Mouse (Mus musculus) heart, embryonic 13.5 days (tissue): ENCODE data around the gene Hs2st1. TPM values are rescaled to one million over a fixed set of nuclear protein-coding genes. Genes with fewer than 3 reads are reported as not detected.
"Not testable (repeated sequence)": the region's sequence is repeated elsewhere in the genome, so short reads cannot be mapped to it uniquely, and the experiment has no call there.

Experiments
- ATAC-seq: fragments of 200-750 bp; cut with Nextera tagmentation; 2 replicates; pipeline ENCODE4 v1.8.0; 2017; ENCODE audit warnings: moderate TSS enrichment; ENCODE audit not compliant: insufficient number of reproducible peaks, low FRiP score, low TSS enrichment; ENCODE audit errors: extremely low read depth
- H3K27ac ChIP-seq: fragments of 300-500 bp; sonication (generic); replicated peaks from 2 replicates; pipeline ENCODE4 v1.5.1; 2015; ENCODE audit warnings: moderate library complexity, mild to moderate bottlenecking, inconsistent platforms
- H3K27me3 ChIP-seq: fragments of 300-500 bp; sonication (generic); replicated peaks from 2 replicates; pipeline ENCODE4 v1.6.1; 2015; ENCODE audit warnings: mild to moderate bottlenecking, inconsistent platforms
- H3K36me3 ChIP-seq: fragments of 300-500 bp; sonication (generic); 2 replicates; pipeline ENCODE4 v1.6.1; 2015; ENCODE audit warnings: mild to moderate bottlenecking, inconsistent platforms
- H3K4me1 ChIP-seq: fragments of 300-500 bp; sonication (generic); 2 replicates; pipeline ENCODE4 v1.6.1; 2015; ENCODE audit warnings: inconsistent platforms
- H3K4me2 ChIP-seq: fragments of 300-500 bp; sonication (generic); 2 replicates; pipeline ENCODE4 v1.6.1; 2015; ENCODE audit warnings: inconsistent platforms, mild to moderate bottlenecking, moderate library complexity
- H3K4me3 ChIP-seq: fragments of 300-500 bp; sonication (generic); 2 replicates; pipeline ENCODE4 v1.5.1; 2015; ENCODE audit warnings: moderate library complexity, mild to moderate bottlenecking, inconsistent platforms
- H3K9ac ChIP-seq: fragments of 300-500 bp; sonication (generic); 2 replicates; pipeline ENCODE4 v1.6.1; 2015; ENCODE audit warnings: inconsistent platforms, mild to moderate bottlenecking, moderate library complexity
- H3K9me3 ChIP-seq: fragments of 300-500 bp; sonication (generic); 2 replicates; pipeline ENCODE4 v1.6.1; 2016; ENCODE audit warnings: inconsistent platforms
- WGBS: fragments of 180-500 bp; shearing (Covaris S2); methylation state at CpG from one replicate; pipeline ENCODE4 v1.1.7; 2015; ENCODE audit warnings: mixed read lengths; 5-methylcytosine and 5-hydroxymethylcytosine counted together
- polyA plus RNA-seq: library from polyadenylated mRNA; unstranded; fragments of >200 nt; fragmentation: Nextera tagmentation; extraction: Ambion mirVana; gene quantifications from 2 replicates; pipeline ENCODE4 v1.2.1, GENCODE M21; 2015

Gene Hs2st1
- polyA plus RNA-seq, 1 experiment from 2014 or later = 6.8 TPM

GRCm38 (mm10) chr3:144605811-144606210, 35.8 kb upstream of the Hs2st1 start:
- WGBS = 65% methylated on average over 7 of the region's 7 CpGs
- not testable (repeated sequence) for H3K4me2 ChIP-seq, H3K36me3 ChIP-seq, H3K27me3 ChIP-seq, H3K9ac ChIP-seq, H3K27ac ChIP-seq, ATAC-seq, H3K9me3 ChIP-seq, H3K4me3 ChIP-seq
- H3K4me1 ChIP-seq = peaks cover 22% of the 10 kb centered on the region

DNA sequence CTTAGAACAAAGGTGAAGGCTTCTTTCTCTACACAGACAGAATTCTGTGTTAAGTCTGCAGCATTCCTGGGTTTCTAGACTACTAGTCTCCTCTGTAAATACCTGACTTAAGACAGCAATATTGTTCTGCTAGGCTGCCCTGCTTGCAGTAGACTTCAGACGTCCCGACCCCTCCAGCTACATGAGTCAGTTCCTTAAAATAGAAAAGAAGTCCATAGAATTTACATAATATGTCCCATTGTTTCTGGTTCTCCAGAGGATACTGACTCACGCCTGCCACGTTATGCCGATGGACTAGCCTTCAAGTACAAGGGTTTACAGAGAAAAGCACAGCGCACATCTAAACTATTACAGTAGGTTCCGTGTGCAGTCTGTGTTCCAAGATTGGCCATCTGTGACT, 34.2 kb upstream of the Hs2st1 start:
- ATAC-seq = no peak
- no peak overlapping the region for H3K27ac ChIP-seq
- no peak overlapping the region for H3K4me3 ChIP-seq
- H3K9me3 ChIP-seq = no peaks in the 10 kb centered on the region
- peaks cover 22% of the 10 kb centered on the region for H3K4me1 ChIP-seq
- 43% methylated on average over 7 of the region's 7 CpGs for WGBS
- no peak overlapping the region for H3K4me2 ChIP-seq
- H3K9ac ChIP-seq = no peak overlapping the region
- H3K36me3 ChIP-seq = peaks cover 20% of the 10 kb centered on the region
- H3K27me3 ChIP-seq = no peaks in the 10 kb centered on the region

- Histone ChIP-seq H3K27ac (no peak overlapping the region), H3K36me3 (peaks cover 24% of the 10 kb centered on the region), H3K9me3 (no peaks in the 10 kb centered on the region), H3K4me2 (no peak overlapping the region), H3K4me1 (peaks cover 22% of the 10 kb centered on the region), H3K4me3 (no peak overlapping the region), H3K9ac (no peak overlapping the region), H3K27me3 (no peaks in the 10 kb centered on the region)
- 65% methylated on average over 3 of the region's 3 CpGs for WGBS
- ATAC-seq = no peak
Measured at GRCm38 (mm10) chr3:144603558-144603957, 33.6 kb upstream of the Hs2st1 start.

DNA sequence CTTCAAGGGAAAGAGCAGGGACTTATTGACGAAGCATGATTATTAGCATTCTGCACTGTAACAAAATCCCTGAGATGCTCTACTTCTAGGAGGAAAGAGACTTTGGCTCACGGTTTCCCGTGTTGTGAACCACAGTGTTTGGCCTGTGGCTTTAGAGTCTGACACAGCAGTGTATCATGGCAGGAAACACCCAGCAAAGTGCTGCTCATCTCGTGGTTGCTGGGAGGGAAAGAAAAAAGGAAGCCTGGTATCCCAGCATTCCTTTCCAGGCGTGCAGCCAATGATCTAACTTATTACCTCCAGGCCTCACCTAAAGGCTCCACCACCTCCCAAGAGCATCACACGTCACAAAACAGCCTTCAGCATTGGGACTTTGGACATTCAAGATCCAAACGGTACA, 32.8 kb upstream of the Hs2st1 start:
- Histone ChIP-seq H3K9ac (no peak overlapping the region), H3K4me3 (no peak overlapping the region), H3K27ac (no peak overlapping the region), H3K4me1 (peaks cover 26% of the 10 kb centered on the region), H3K27me3 (no peaks in the 10 kb centered on the region), H3K4me2 (no peak overlapping the region), H3K36me3 (peaks cover 31% of the 10 kb centered on the region), H3K9me3 (no peaks in the 10 kb centered on the region)
- ATAC-seq = no peak
- WGBS = 71% methylated on average over 7 of the region's 7 CpGs

- Histone ChIP-seq H3K4me1 (peaks cover 26% of the 10 kb centered on the region), H3K9ac (no peak overlapping the region), H3K4me2 (no peak overlapping the region), H3K9me3 (no peaks in the 10 kb centered on the region), H3K36me3 (peaks cover 34% of the 10 kb centered on the region), H3K4me3 (no peak overlapping the region), H3K27ac (no peak overlapping the region), H3K27me3 (no peaks in the 10 kb centered on the region)
- ATAC-seq = no peak
- 40% methylated on average over 4 of the region's 4 CpGs for WGBS
Measured at GRCm38 (mm10) chr3:144602413-144602812, 32.4 kb upstream of the Hs2st1 start.

- 67% methylated on average over 12 of the region's 12 CpGs for WGBS
- Histone ChIP-seq H3K27me3 (no peaks in the 10 kb centered on the region), H3K27ac (peak overlapping the region; percentile 22), H3K36me3 (peaks cover 61% of the 10 kb centered on the region), H3K4me3 (no peak overlapping the region), H3K4me2 (no peak overlapping the region), H3K9ac (no peak overlapping the region), H3K9me3 (no peaks in the 10 kb centered on the region), H3K4me1 (peaks cover 12% of the 10 kb centered on the region)
- no peak for ATAC-seq
Measured at GRCm38 (mm10) chr3:144597790-144598467, 27.9 kb upstream of the Hs2st1 start.

- Histone ChIP-seq H3K4me2 (no peak overlapping the region), H3K27ac (no peak overlapping the region), H3K9me3 (no peaks in the 10 kb centered on the region), H3K36me3 (peaks cover 68% of the 10 kb centered on the region), H3K27me3 (no peaks in the 10 kb centered on the region), H3K4me3 (no peak overlapping the region), H3K4me1 (peaks cover 5% of the 10 kb centered on the region), H3K9ac (no peak overlapping the region)
- no peak for ATAC-seq
- 83% methylated on average over 4 of the region's 4 CpGs for WGBS
Measured at GRCm38 (mm10) chr3:144597121-144597520, 27.1 kb upstream of the Hs2st1 start.

DNA sequence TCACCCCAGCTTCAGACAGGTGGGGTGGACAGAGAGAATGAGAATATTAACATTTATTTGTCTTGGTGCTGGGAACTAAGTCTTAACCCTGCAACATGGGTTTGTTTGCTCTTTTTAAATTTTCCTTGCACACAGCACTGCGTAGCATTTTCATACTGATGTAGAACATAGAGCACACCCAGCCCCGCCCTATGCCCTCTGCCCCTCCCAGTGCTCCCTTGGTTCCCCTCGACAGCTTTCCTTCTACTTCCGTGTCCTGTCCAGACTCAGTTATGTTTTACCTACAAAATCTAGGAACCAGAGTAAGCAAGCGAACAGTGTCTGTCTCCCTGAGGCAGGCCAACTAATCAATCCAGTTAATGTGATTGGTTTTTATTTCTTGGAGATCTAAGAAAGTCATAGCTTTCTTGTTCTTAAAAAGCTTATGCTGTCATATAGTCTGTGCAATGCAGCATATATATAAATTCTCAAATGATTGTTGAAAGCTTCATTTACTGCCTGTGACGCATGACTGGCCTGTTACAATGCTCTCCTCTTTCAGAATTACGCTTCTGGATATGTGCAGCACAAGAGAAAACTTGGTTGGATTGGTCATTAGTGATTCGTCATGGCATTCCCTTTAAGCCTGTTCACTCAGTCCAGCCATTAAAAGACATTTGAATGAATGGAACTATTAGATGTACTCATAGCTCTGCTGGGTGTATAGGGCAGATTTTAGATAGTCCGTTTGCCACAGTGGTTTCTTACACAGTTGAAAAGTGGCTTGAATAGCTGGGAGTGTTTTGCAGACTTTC, 23.2 kb upstream of the Hs2st1 start:
- Histone ChIP-seq H3K4me1 (peaks cover 14% of the 10 kb centered on the region), H3K9ac (no peak overlapping the region), H3K9me3 (no peaks in the 10 kb centered on the region), H3K27me3 (no peaks in the 10 kb centered on the region), H3K4me3 (no peak overlapping the region), H3K4me2 (no peak overlapping the region), H3K36me3 (peaks cover 77% of the 10 kb centered on the region), H3K27ac (no peak overlapping the region)
- no peak for ATAC-seq
- WGBS = 84% methylated on average over 9 of the region's 9 CpGs

- 85% methylated on average over 8 of the region's 8 CpGs for WGBS
Measured at GRCm38 (mm10) chr3:144589189-144589890, 19.4 kb upstream of the Hs2st1 start.

DNA sequence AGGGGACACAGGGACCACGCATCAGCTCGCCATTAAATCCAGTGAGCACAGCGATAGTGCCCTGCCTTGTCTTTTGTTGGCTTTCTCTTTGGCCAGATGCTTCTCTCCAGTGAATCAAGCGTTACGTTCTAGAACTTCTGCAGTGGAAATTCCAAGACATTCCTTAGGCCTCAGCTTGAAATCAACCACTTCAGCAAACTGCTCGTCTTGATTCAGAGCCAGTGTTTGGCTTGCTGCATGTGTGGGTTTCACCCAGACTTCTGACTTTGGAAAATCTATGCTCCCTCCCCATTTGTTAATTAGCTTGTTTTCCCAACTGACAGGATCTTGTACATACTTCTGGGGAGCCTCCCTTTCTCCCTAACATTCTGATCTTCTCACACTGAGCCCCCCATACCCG, 16.8 kb upstream of the Hs2st1 start:
- H3K4me2 ChIP-seq = no peak overlapping the region
- H3K4me1 ChIP-seq = peaks cover 59% of the 10 kb centered on the region
- no peak for ATAC-seq
- H3K4me3 ChIP-seq = no peak overlapping the region
- H3K36me3 ChIP-seq = peaks cover 52% of the 10 kb centered on the region
- H3K27ac ChIP-seq = peak overlapping the region; percentile 90
- no peaks in the 10 kb centered on the region for H3K27me3 ChIP-seq
- 79% methylated on average over 7 of the region's 7 CpGs for WGBS
- H3K9me3 ChIP-seq = no peaks in the 10 kb centered on the region
- no peak overlapping the region for H3K9ac ChIP-seq

More at GRCm38 (mm10) chr3:144589189-144589890, 19.4 kb upstream of the Hs2st1 start:
- Histone ChIP-seq H3K4me3 (no peak overlapping the region), H3K9me3 (no peaks in the 10 kb centered on the region), H3K9ac (no peak overlapping the region), H3K4me2 (no peak overlapping the region), H3K27me3 (no peaks in the 10 kb centered on the region), H3K4me1 (peaks cover 42% of the 10 kb centered on the region), H3K27ac (0 out of 2 replicates have a peak overlapping the region, but pooled peaks have one; percentile 24), H3K36me3 (peaks cover 65% of the 10 kb centered on the region)
- ATAC-seq = no peak

GRCm38 (mm10) chr3:144584789-144585553, 15.0 kb upstream of the Hs2st1 start:
- Histone ChIP-seq H3K9ac (peak overlapping the region; percentile 40), H3K4me3 (peak overlapping the region; percentile 2; the same call in 1 of the 2 replicates), H3K4me1 (peaks cover 65% of the 10 kb centered on the region), H3K36me3 (peaks cover 43% of the 10 kb centered on the region), H3K27ac (peak overlapping the region; percentile 90), H3K27me3 (no peaks in the 10 kb centered on the region), H3K4me2 (peak overlapping the region; percentile 51), H3K9me3 (no peaks in the 10 kb centered on the region)
- 44% methylated on average over 6 of the region's 6 CpGs for WGBS
- ATAC-seq = no peak
